Mouse (Mus musculus): ENCODE data around the gene Neurl1a. TPM values are rescaled to one million over a fixed set of nuclear protein-coding genes. Genes with fewer than 3 reads are reported as not detected.
"Not testable (repeated sequence)": the region's sequence is repeated elsewhere in the genome, so short reads cannot be mapped to it uniquely, and the experiment has no call there.

Neurl1a gene
- 4.6 and 5.0 TPM in 2 replicates for polyA plus RNA-seq (2012; rRNA removed)

GRCm38 (mm10) chr19:47178431-47179271 lies at the start of gene Neurl1a:
Neurl1a (plus strand) TSS chr19:47178820.
- DNase-seq (ENCODE audit: low read depth), result no peak

DNA sequence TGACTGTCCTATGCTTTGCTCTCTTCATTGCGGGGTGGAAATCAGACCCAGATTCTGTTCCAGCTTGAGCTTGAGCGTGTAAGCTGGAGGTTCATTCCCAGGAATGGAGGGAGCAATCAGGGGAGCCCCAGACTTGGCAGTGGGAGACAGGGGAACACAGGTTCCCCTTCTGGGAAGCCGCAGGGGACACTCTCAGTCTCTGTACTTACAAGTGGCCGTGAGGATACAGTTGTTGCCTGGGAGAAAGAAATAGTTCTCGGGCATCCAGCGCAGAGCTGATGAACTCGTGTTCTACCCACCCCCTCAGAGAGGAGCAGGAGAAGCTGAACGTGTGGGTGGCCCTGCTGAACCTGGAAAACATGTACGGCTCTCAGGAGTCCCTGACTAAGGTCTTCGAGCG lies 49.8 kb upstream of the Neurl1a start:
- DNase-seq (ENCODE audit: low read depth), result no peak

DNA sequence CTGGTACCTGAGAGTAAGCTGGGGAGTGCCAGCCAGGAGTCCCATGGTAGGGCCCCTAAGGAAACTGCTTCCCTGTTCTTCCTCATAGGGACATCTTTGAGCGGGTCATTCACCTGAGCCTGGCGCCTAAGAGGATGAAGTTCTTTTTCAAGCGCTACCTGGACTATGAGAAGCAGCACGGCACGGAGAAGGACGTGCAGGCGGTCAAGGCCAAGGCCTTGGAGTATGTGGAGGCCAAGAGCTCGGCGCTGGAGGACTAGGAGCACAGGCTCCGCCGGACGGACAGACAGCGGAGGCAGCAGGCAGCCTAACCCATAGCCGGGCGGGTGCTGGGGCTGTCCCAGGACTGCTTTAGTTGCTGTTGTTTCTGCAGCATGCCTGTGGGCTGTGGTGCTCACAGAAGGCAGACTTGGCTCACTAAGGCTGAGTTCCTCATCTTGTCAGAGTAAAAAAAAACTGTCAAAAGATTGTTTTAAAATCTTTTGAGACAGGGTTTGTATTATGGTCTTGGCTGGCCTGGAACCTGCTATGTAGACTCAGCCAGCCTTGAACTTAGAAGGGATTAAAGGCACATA lies 48.0 kb upstream of the Neurl1a start:
- DNase-seq (ENCODE audit: low read depth), result no peak

- no peak for DNase-seq (ENCODE audit: low read depth)
Measured at GRCm38 (mm10) chr19:47133161-47133560, 45.5 kb upstream of the Neurl1a start.

DNA sequence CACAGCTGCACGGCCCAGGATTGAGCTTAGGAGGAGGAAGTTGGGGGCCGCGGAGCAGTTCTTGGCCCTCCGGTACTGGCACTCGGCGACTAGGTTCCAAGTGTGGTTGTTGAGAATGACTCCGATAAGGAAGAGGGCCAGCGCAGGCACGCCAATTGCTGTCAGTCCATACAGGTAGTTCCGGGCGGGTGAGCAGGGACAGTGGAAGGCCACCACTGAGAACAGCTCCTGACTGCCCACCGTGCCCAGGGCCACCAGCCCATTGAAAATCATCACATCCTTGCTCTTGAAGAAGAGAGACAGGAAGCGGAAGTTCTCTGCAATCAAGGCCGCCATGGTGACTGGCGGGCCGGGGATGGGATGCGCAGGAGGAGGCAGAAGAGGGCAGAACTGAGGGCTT lies 43.1 kb upstream of the Neurl1a start:
- DNase-seq (ENCODE audit: low read depth), result no peak

DNA sequence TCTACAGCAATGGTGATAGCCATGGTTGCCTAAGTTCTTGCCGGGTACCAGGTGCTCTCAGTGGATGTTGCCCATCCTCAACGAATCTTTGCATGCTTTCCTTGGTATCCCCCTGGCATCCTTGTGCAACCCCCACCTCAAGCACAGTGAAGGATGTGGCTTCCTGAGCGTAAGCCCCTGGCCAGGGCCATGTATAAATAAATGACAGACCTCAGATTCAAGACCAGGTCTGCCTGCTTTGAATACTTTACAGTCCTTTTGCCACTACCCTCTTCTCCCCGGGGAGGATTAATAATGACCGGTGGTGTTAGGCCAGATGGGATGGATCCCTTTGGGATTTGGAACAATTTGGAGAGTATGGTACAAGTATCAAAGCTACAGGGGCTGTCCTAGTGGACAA lies 42.5 kb upstream of the Neurl1a start:
- no peak for DNase-seq (ENCODE audit: low read depth)

GRCm38 (mm10) chr19:47137051-47137581 lies 41.5 kb upstream of the Neurl1a start:
- DNase-seq (ENCODE audit: low read depth), result no peak

- DNase-seq (ENCODE audit: low read depth), result no peak
Measured at GRCm38 (mm10) chr19:47137771-47138421, 40.7 kb upstream of the Neurl1a start, which contains the start of gene Calhm2. Calhm2 (minus strand) TSS chr19:47138294.

DNA sequence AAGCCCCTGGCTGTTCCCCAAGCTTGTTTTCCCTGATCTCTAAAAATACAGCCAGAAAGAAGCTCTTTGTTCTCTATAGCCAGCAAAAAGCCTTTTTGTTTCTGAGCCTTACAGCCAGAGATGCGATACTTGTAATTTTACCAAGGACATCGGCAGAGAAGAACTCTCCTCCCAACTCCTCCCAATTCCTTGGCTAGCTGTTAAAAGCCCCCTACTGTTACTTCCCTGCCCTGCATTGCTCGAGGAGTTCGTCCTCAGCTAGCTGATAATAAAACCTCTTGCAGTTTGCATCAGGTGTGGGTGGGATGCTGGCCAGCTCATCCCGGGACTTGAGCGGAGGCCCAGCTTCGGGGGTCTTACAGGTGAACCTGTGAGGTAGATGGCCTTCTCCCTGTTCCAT lies 39.0 kb upstream of the Neurl1a start:
- not testable (repeated sequence) for DNase-seq (ENCODE audit: low read depth)

DNA sequence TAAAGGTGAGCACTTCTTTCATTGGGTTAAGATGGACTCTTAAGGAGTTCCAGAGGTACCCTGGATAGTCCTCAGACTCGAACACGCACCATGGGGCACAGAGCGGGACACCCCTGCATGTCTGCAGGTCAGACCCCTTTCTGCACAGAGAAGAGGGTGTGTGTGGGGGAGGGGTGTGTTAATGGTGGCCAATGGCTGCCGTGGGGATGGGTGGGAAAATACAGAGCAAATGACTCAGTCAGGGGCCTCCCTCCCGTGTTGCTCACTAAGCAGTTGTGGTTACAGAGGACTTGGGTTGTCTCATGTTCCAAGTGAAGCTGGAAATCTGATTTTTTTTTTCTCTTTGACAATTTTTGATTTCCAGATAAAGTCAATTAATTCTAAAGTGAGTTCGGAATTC lies 36.2 kb upstream of the Neurl1a start:
- DNase-seq (ENCODE audit: low read depth), result no peak

GRCm38 (mm10) chr19:47144154-47144553 lies 34.5 kb upstream of the Neurl1a start, which contains the start of gene Calhm1:
Calhm1 (minus strand) TSS chr19:47144254.
- no peak for DNase-seq (ENCODE audit: low read depth)

DNA sequence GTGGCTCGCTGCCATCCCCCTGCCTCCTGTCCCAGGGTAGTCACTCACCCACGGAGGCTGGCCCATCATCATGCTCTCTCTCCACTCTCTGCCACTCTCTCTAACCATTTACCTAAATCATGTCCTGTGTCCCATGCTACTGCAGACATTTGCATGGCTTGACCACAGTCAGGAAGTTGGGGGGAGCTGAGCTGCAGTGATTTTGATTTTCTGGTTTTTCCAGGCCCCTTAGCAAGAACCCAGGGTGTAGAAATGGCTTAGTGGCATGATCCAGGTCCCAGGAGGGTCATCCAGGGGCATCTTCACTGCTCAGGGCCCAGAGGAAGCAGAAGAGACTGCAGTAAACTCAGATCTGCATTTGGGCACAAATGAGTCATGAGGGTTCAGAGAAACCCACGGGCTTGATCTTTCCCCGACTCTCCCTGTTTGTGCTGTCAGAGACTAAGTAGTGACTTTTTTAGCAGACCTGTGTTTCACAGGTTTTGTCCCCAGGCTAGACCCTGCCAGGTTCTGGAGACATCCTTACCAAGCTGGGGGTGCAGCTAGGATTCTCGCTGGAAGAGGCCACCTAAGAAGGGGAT lies 30.3 kb upstream of the Neurl1a start:
- DNase-seq (ENCODE audit: low read depth), result no peak

DNA sequence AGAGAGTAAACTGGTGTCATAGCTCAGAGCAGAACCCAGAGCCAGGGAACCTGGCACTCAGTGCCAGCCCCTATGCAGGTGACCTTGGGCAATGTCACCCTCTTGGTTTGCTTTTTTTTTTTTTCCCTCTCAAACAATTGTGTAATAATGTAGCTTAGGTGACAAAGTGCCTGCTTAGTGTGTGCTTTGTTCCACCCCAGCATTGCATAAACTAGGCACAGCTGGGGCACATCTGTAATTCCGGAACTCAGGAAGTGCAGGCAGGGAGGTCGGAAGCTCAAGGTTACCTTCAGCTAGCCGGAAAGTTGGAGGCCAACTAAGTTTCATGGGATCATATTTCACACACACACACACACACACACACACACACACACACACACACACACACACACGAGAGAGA lies 28.8 kb upstream of the Neurl1a start:
- DNase-seq (ENCODE audit: low read depth), result no peak

DNA sequence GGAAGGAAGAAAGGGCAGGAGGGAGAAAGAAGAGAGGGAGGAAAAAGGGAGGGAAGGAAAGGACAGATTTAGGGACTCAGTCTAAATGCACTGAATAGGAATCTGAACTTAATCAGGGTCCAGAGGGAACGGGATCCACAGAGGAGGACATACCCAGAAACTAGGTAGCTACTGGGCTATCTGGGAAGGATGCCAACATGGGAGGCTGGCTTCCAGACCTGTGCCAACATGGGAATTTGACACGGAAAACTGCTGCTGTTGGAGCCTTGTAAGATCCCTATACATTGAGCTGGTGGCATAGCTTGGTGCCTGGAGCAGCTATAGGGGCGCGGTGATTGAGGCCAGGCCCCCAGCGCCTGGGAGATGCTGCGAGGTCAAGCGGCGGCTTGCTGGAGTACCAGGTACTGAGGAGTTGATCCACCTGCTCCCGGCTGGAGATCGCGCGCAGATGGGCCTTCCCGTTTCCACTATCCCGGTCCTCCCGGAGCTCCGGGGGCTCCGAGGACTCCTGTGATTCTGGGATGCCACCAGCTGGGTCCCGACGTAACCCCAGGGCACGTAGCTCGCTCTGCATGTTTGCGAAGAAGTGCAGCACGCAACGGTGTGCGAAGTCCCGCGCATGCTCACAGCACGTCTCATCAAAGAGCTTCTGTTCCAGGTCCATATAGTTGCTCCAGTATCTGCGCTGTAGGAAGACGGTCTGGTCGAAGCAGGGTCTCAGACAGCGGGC lies 27.1 kb upstream of the Neurl1a start:
- no peak for DNase-seq (ENCODE audit: low read depth)

GRCm38 (mm10) chr19:47152062-47152369 lies 26.6 kb upstream of the Neurl1a start:
- no peak for DNase-seq (ENCODE audit: low read depth)

DNA sequence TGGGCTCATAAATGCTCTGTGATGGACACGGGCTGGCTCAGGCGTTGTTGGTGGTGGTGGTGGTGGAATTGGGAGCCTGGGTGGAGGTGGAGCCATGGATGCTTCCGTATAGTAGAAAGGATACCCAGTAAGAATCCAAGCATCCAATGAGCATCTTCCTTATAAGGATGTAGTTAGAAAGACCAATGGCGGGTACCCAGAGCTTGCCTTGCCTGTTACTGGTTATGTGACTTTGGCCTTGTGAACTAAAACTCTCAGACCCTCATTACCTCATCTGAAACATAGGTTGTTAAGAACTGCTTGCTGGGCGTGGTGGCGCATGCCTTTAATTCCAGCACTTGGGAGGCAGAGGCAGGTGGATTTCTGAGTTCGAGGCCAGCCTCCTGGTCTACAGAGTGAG lies 24.9 kb upstream of the Neurl1a start:
- DNase-seq (ENCODE audit: low read depth), result no peak

- no peak for DNase-seq (ENCODE audit: low read depth)
Measured at GRCm38 (mm10) chr19:47157664-47158063, 21.0 kb upstream of the Neurl1a start, which contains the start of gene Calhm3. Calhm3 (minus strand) TSS chr19:47157764.

DNA sequence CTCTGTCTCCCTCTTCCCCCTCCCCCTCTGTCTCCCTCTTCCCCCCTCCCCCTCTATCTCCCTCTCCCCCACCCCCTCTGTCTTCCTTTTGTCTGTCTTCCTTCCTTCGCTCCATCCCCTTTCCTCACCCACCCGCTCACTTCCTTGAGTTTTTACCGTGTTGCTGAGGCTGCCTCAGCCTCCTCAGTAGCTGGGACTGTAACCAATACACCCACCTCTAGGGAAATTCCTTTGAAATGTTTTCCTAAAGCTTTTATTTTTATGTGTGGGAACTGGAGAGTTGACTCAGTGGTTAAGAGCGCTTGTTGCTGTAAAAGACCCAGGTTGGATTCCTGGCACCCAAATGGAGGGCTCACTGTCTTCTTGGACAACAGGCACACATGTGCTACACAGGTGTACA lies 17.0 kb upstream of the Neurl1a start:
- no peak for DNase-seq (ENCODE audit: low read depth)

DNA sequence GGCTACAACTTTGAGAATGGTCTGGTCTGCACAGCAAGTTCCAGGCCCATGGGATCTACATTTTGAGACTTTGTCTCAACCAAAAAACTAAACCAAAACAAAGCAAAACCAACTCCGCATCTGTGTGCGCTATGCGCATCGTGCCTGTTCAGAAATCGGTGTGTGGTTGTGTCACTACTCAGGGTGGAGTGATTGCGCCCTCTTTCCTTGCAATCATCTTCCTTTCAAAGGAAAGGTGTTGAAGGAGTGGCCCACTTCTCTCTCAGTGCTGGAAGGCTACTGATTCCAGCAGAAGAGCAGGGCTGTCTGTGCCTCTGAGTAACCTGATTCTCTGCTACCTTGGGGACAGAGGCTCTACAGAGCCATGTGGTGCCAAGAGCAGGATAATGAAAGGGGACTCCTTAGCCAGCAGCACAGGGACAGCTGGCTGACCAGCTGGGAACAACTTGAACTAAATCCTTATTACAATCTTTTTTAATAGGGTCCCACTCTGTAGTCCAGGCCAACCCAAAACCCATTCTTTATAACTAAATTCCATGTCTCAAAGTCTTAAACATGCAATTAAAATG lies 15.4 kb upstream of the Neurl1a start:
- no peak for DNase-seq (ENCODE audit: low read depth)

GRCm38 (mm10) chr19:47166758-47167157 lies 11.9 kb upstream of the Neurl1a start:
- DNase-seq (ENCODE audit: low read depth), result no peak

DNA sequence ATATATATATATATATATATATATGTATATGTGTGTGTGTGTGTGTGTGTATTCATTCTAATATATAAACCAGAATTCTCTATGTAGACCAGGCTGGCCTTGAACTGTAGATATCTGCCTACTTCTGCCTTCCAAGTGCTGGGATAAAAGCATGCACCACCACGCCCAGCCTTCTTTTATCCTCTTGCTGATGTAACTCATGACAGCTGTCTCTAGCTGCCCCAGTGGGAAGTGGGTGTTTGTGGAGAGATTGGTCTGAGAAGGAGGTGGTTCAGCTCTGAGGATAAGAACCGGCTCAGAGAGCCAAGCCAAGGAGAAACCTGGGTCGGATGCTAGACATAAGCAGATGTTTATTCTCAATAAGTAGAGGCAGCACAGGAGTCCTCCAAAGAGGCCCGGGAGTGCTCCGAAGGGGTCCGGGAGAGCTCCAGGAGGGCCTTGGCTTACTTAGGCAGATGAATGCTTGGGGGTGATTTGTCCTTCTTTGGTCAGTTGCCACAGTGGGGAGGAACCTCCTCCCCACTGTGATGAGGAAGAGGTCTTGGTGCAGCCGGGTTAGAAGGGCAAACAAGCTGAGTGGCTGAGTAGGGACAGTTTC lies 10.9 kb upstream of the Neurl1a start:
- no peak for DNase-seq (ENCODE audit: low read depth)

Measured in gonadal fat pad, adult 2 months (tissue).